Mouse (Mus musculus) erythroblast, adult 5-6 weeks (primary cell): ENCODE data around the gene Arhgef3. TPM values are rescaled to one million over a fixed set of nuclear protein-coding genes. Genes with fewer than 3 reads are reported as not detected.

Experiments
- ATAC-seq: replicated peaks from 2 replicates; pipeline ENCODE4 v1.8.0; 2016; ENCODE audit warnings: moderate number of reproducible peaks, mild to moderate bottlenecking, moderate TSS enrichment, inconsistent platforms; ENCODE audit not compliant: poor library complexity, low FRiP score, severe bottlenecking
- total RNA-seq, 2 experiments: library from RNA; stranded (forward) in 1 of 2; stranded (reverse) in 1 of 2; fragments of 150-400 nt in 1 of 2; fragments of 200-764, 138-1000 nt in 1 of 2; gene quantifications; 2 replicates each; pipeline versions ENCODE4 v1.2.3 to v1.2.4; 2015 to 2017; ENCODE audit warnings: low replicate concordance in 2 of 2

Gene Arhgef3
- total RNA-seq, 2 experiments from 2014 or later: 7.7 to 8.3 TPM

GRCm38 (mm10) chr14:27224636-27225035 lies 109.9 kb downstream of the Arhgef3 start:
- no peak for ATAC-seq

- no peak for ATAC-seq
Measured at GRCm38 (mm10) chr14:27226288-27226687, 111.6 kb downstream of the Arhgef3 start.

GRCm38 (mm10) chr14:27228288-27228687 lies 113.6 kb downstream of the Arhgef3 start:
- ATAC-seq: no peak

- ATAC-seq: no peak
Measured at GRCm38 (mm10) chr14:27228941-27229371, 114.3 kb downstream of the Arhgef3 start.

GRCm38 (mm10) chr14:27229441-27230147 lies 114.9 kb downstream of the Arhgef3 start:
- ATAC-seq: no peak

- ATAC-seq: no peak
Measured at GRCm38 (mm10) chr14:27230262-27231022, 115.7 kb downstream of the Arhgef3 start.

- no peak for ATAC-seq
Measured at GRCm38 (mm10) chr14:27231506-27231905, 116.8 kb downstream of the Arhgef3 start.

GRCm38 (mm10) chr14:27231974-27232780 lies 117.5 kb downstream of the Arhgef3 start:
- no peak for ATAC-seq

GRCm38 (mm10) chr14:27233056-27233455 lies 118.4 kb downstream of the Arhgef3 start:
- ATAC-seq: no peak

- ATAC-seq: no peak
Measured at GRCm38 (mm10) chr14:27233656-27234055, 119.0 kb downstream of the Arhgef3 start.

- ATAC-seq: no peak
Measured at GRCm38 (mm10) chr14:27234270-27234840, 119.7 kb downstream of the Arhgef3 start.

- ATAC-seq: no peak
Measured at GRCm38 (mm10) chr14:27235897-27236553, 121.3 kb downstream of the Arhgef3 start.

GRCm38 (mm10) chr14:27237522-27238187 lies 123.0 kb downstream of the Arhgef3 start:
- no peak for ATAC-seq

GRCm38 (mm10) chr14:27238600-27239118 lies 124.0 kb downstream of the Arhgef3 start:
- no peak for ATAC-seq

- ATAC-seq: no peak
Measured at GRCm38 (mm10) chr14:27239551-27240091, 124.9 kb downstream of the Arhgef3 start.

GRCm38 (mm10) chr14:27242253-27242652 lies 127.6 kb downstream of the Arhgef3 start:
- no peak for ATAC-seq

GRCm38 (mm10) chr14:27242769-27243168 lies 128.1 kb downstream of the Arhgef3 start:
- no peak for ATAC-seq

- no peak for ATAC-seq
Measured at GRCm38 (mm10) chr14:27243585-27243984, 128.9 kb downstream of the Arhgef3 start.
